Mouse (Mus musculus): Measurements from ENCODE around the gene 1700056E22Rik. TPM values are rescaled to one million over a fixed set of nuclear protein-coding genes. Genes with fewer than 3 reads are reported as not detected.

Gene 1700056E22Rik
- polyA plus RNA-seq, 1 experiment from 2014 or later = 1.1 TPM

GRCm38 (mm10) chr1:184066460-184067287, 32.6 kb upstream of the 1700056E22Rik start:
- Histone ChIP-seq H3K9me3 (ENCODE audit: control insufficient read depth, low read length) (no peaks in the 10 kb centered on the region), H3K27ac (ENCODE audit: low read depth, low read length) (no peak overlapping the region), H3K4me3 (ENCODE audit: low read length) (no peak overlapping the region), H3K27me3 (replicated peaks; ENCODE audit: control insufficient read depth, insufficient read depth, low read length) (no peaks in the 10 kb centered on the region), H3K36me3 (ENCODE audit: control insufficient read depth, insufficient read depth, low read length) (peaks cover 3% of the 10 kb centered on the region; the same call in 1 of the 2 replicates), H3K4me1 (ENCODE audit: control insufficient read depth, insufficient read depth, low read depth, low read length) (0 out of 2 replicates have a peak, but pooled peaks cover 2% of the 10 kb centered on the region), H3K4me2 (ENCODE audit: low read length) (no peak overlapping the region), H3K9ac (ENCODE audit: low read depth, low read length) (no peak overlapping the region)
- ATAC-seq = no peak
- WGBS = 49% methylated on average over 11 of the region's 11 CpGs

- Histone ChIP-seq H3K27ac (ENCODE audit: low read depth, low read length) (no peak overlapping the region; the same call in 1 of the 2 replicates), H3K27me3 (replicated peaks; ENCODE audit: control insufficient read depth, insufficient read depth, low read length) (no peaks in the 10 kb centered on the region), H3K9me3 (ENCODE audit: control insufficient read depth, low read length) (no peaks in the 10 kb centered on the region), H3K4me3 (ENCODE audit: low read length) (no peak overlapping the region), H3K4me2 (ENCODE audit: low read length) (no peak overlapping the region), H3K36me3 (ENCODE audit: control insufficient read depth, insufficient read depth, low read length) (no peaks in the 10 kb centered on the region), H3K9ac (ENCODE audit: low read depth, low read length) (no peak overlapping the region), H3K4me1 (ENCODE audit: control insufficient read depth, insufficient read depth, low read depth, low read length) (0 out of 2 replicates have a peak, but pooled peaks cover 2% of the 10 kb centered on the region)
- 49% methylated on average over 13 of the region's 13 CpGs for WGBS
- peak; percentile 72 for ATAC-seq
These were observed 31.7 kb upstream of the 1700056E22Rik start for GRCm38 (mm10) chr1:184065589-184066361.

- 84% methylated on average over 7 of the region's 7 CpGs for WGBS
- 0 out of 2 replicates have a peak, but pooled peaks cover 2% of the 10 kb centered on the region for H3K4me1 ChIP-seq (ENCODE audit: control insufficient read depth, insufficient read depth, low read depth, low read length)
- no peak overlapping the region for H3K9ac ChIP-seq (ENCODE audit: low read depth, low read length)
- H3K36me3 ChIP-seq (ENCODE audit: control insufficient read depth, insufficient read depth, low read length) = no peaks in the 10 kb centered on the region
- ATAC-seq = no peak
- H3K4me2 ChIP-seq (ENCODE audit: low read length) = no peak overlapping the region
- H3K27me3 ChIP-seq (replicated peaks; ENCODE audit: control insufficient read depth, insufficient read depth, low read length) = no peaks in the 10 kb centered on the region
- H3K4me3 ChIP-seq (ENCODE audit: low read length) = no peak overlapping the region
- H3K9me3 ChIP-seq (ENCODE audit: control insufficient read depth, low read length) = no peaks in the 10 kb centered on the region
- H3K27ac ChIP-seq (ENCODE audit: low read depth, low read length) = no peak overlapping the region
These were observed 30.2 kb upstream of the 1700056E22Rik start for GRCm38 (mm10) chr1:184064306-184064705.

GRCm38 (mm10) chr1:184061901-184062300, 27.8 kb upstream of the 1700056E22Rik start:
- Histone ChIP-seq H3K36me3 (ENCODE audit: control insufficient read depth, insufficient read depth, low read length) (no peaks in the 10 kb centered on the region), H3K9me3 (ENCODE audit: control insufficient read depth, low read length) (no peaks in the 10 kb centered on the region), H3K27me3 (replicated peaks; ENCODE audit: control insufficient read depth, insufficient read depth, low read length) (no peaks in the 10 kb centered on the region), H3K27ac (ENCODE audit: low read depth, low read length) (no peak overlapping the region), H3K4me3 (ENCODE audit: low read length) (no peak overlapping the region), H3K4me2 (ENCODE audit: low read length) (no peak overlapping the region), H3K9ac (ENCODE audit: low read depth, low read length) (no peak overlapping the region), H3K4me1 (ENCODE audit: control insufficient read depth, insufficient read depth, low read depth, low read length) (0 out of 2 replicates have a peak, but pooled peaks cover 2% of the 10 kb centered on the region)
- no peak for ATAC-seq
- 83% methylated on average over 1 of the region's 1 CpGs for WGBS

GRCm38 (mm10) chr1:184060828-184061734, 27.0 kb upstream of the 1700056E22Rik start:
- Histone ChIP-seq H3K9me3 (ENCODE audit: control insufficient read depth, low read length) (no peaks in the 10 kb centered on the region), H3K36me3 (ENCODE audit: control insufficient read depth, insufficient read depth, low read length) (no peaks in the 10 kb centered on the region), H3K4me1 (ENCODE audit: control insufficient read depth, insufficient read depth, low read depth, low read length) (0 out of 2 replicates have a peak, but pooled peaks cover 1% of the 10 kb centered on the region), H3K4me3 (ENCODE audit: low read length) (no peak overlapping the region), H3K27ac (ENCODE audit: low read depth, low read length) (no peak overlapping the region), H3K27me3 (replicated peaks; ENCODE audit: control insufficient read depth, insufficient read depth, low read length) (no peaks in the 10 kb centered on the region), H3K9ac (ENCODE audit: low read depth, low read length) (no peak overlapping the region), H3K4me2 (ENCODE audit: low read length) (no peak overlapping the region)
- 68% methylated on average over 4 of the region's 4 CpGs for WGBS
- no peak for ATAC-seq

GRCm38 (mm10) chr1:184060381-184060780, 26.3 kb upstream of the 1700056E22Rik start:
- no peak for ATAC-seq
- Histone ChIP-seq H3K9me3 (ENCODE audit: control insufficient read depth, low read length) (no peaks in the 10 kb centered on the region), H3K27me3 (replicated peaks; ENCODE audit: control insufficient read depth, insufficient read depth, low read length) (no peaks in the 10 kb centered on the region), H3K4me3 (ENCODE audit: low read length) (no peak overlapping the region), H3K9ac (ENCODE audit: low read depth, low read length) (no peak overlapping the region), H3K36me3 (ENCODE audit: control insufficient read depth, insufficient read depth, low read length) (no peaks in the 10 kb centered on the region), H3K4me2 (ENCODE audit: low read length) (no peak overlapping the region), H3K27ac (ENCODE audit: low read depth, low read length) (no peak overlapping the region), H3K4me1 (ENCODE audit: control insufficient read depth, insufficient read depth, low read depth, low read length) (no peaks in the 10 kb centered on the region)
- WGBS = 64% methylated on average over 9 of the region's 9 CpGs

- no peaks in the 10 kb centered on the region for H3K36me3 ChIP-seq (ENCODE audit: control insufficient read depth, insufficient read depth, low read length)
- 88% methylated on average over 3 of the region's 3 CpGs for WGBS
- no peaks in the 10 kb centered on the region for H3K4me1 ChIP-seq (ENCODE audit: control insufficient read depth, insufficient read depth, low read depth, low read length)
- H3K27me3 ChIP-seq (replicated peaks; ENCODE audit: control insufficient read depth, insufficient read depth, low read length) = no peaks in the 10 kb centered on the region
- H3K4me2 ChIP-seq (ENCODE audit: low read length) = no peak overlapping the region
- no peak overlapping the region for H3K9ac ChIP-seq (ENCODE audit: low read depth, low read length)
- no peaks in the 10 kb centered on the region for H3K9me3 ChIP-seq (ENCODE audit: control insufficient read depth, low read length)
- no peak for ATAC-seq
- no peak overlapping the region for H3K27ac ChIP-seq (ENCODE audit: low read depth, low read length)
- no peak overlapping the region for H3K4me3 ChIP-seq (ENCODE audit: low read length)
These were observed 25.7 kb upstream of the 1700056E22Rik start for GRCm38 (mm10) chr1:184059814-184060213.

GRCm38 (mm10) chr1:184058206-184058605, 24.1 kb upstream of the 1700056E22Rik start:
- WGBS = 84% methylated on average over 8 of the region's 8 CpGs
- Histone ChIP-seq H3K4me1 (ENCODE audit: control insufficient read depth, insufficient read depth, low read depth, low read length) (no peaks in the 10 kb centered on the region), H3K9me3 (ENCODE audit: control insufficient read depth, low read length) (no peaks in the 10 kb centered on the region), H3K4me3 (ENCODE audit: low read length) (no peak overlapping the region), H3K9ac (ENCODE audit: low read depth, low read length) (no peak overlapping the region), H3K36me3 (ENCODE audit: control insufficient read depth, insufficient read depth, low read length) (no peaks in the 10 kb centered on the region), H3K27ac (ENCODE audit: low read depth, low read length) (no peak overlapping the region), H3K27me3 (replicated peaks; ENCODE audit: control insufficient read depth, insufficient read depth, low read length) (no peaks in the 10 kb centered on the region), H3K4me2 (ENCODE audit: low read length) (no peak overlapping the region)
- ATAC-seq = no peak
